Mouse (Mus musculus): Measurements from ENCODE around the gene Cherp. TPM values are rescaled to one million over a fixed set of nuclear protein-coding genes. Genes with fewer than 3 reads are reported as not detected.

Gene Cherp
- total and polyA plus RNA-seq, 3 experiments = 21.1 to 106 (median 78.0) TPM

DNA sequence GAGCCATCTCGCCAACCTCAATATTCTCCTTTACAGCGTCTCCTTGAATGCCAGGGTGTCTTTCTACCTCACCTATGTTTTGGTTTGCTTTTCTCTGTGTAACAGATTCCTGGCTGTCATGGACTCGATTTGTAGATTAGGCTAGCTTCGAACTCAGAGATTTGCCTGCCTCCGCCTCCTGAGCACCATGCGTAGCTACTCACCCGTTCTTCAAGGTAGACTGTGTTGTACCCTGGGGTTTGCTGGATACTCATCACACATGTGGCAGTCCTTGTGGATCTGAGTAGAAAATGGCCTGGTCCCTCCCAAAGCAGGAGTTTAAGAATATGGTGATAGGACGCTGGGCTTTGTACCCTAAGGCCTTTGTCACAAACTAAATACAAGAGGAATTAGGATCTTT is 18.4 kb upstream of the Cherp start:
- DNase-seq (ENCODE audit: low read depth, low spot score) = peak; percentile 54
- Histone ChIP-seq H3K9ac (ENCODE audit: control insufficient read depth, low read depth, low read length, poor library complexity, severe bottlenecking) (peak overlapping the region; percentile 68), H3K36me3 (ENCODE audit: control insufficient read depth in 1 of 2, insufficient read depth in 2 of 2, low read length in 2 of 2) (peaks cover 4 to 7% of the 10 kb centered on the region in 2 experiments; a peak in 3 of 4 replicates), H3K4me1 (ENCODE audit: control insufficient read depth in 1 of 2, insufficient read depth in 2 of 2, low read length in 2 of 2) (peaks cover 0 to 12% of the 10 kb centered on the region in 2 experiments; a peak in 1 of 4 replicates), H3K79me2 (ENCODE audit: control insufficient read depth, insufficient read depth, low read length, poor library complexity) (peaks cover 20% of the 10 kb centered on the region), H3K9me3 (replicated peaks; ENCODE audit: insufficient read depth, low read length) (no peaks in the 10 kb centered on the region), H3K27me3 (ENCODE audit: control insufficient read depth in 1 of 2, insufficient read depth in 2 of 2, low read length in 2 of 2) (no peaks in the 10 kb centered on the region), H3K27ac (ENCODE audit: control insufficient read depth, low read depth, low read length) (peak overlapping the region; percentile 72), H3K4me3 (ENCODE audit: control insufficient read depth in 1 of 2, insufficient read depth in 1 of 2, low read depth in 2 of 2, low read length in 2 of 2) (peak overlapping the region; percentile 70 to 71)
- no peak for TF ChIP-seq GATA1 (IDR thresholded peaks at IDR 0.05; ENCODE audit: low read depth, low read length)
- TF ChIP-seq TCF12 (IDR thresholded peaks at IDR 0.05; ENCODE audit: low read depth, low read length) = no peak
- no peak for TF ChIP-seq TAL1 (IDR thresholded peaks at IDR 0.05; ENCODE audit: low read length)
- TF ChIP-seq SIN3A (IDR thresholded peaks at IDR 0.05; ENCODE audit: low read length) = no peak
- no peak for TF ChIP-seq GABPA (IDR thresholded peaks at IDR 0.05; ENCODE audit: low read depth, low read length)
- no peak for TF ChIP-seq RCOR1 (IDR thresholded peaks at IDR 0.05; ENCODE audit: low read depth, low read length)
- TF ChIP-seq POLR2A (IDR thresholded peaks at IDR 0.05; ENCODE audit: control insufficient read depth in 1 of 2, insufficient read depth in 1 of 2, low read depth in 1 of 2, low read length in 2 of 2, poor library complexity in 1 of 2) = no peak
- no peak for TF ChIP-seq EP300 (IDR thresholded peaks at IDR 0.05; ENCODE audit: low read depth in 1 of 2, low read length in 2 of 2)
- no peak for TF ChIP-seq ZC3H11A (IDR thresholded peaks at IDR 0.05; ENCODE audit: low read depth, low read length)
- TF ChIP-seq MYB (IDR thresholded peaks at IDR 0.05; ENCODE audit: low read depth, low read length) = no peak
- TF ChIP-seq HCFC1 (IDR thresholded peaks at IDR 0.05; ENCODE audit: low read depth, low read length) = no peak

DNA sequence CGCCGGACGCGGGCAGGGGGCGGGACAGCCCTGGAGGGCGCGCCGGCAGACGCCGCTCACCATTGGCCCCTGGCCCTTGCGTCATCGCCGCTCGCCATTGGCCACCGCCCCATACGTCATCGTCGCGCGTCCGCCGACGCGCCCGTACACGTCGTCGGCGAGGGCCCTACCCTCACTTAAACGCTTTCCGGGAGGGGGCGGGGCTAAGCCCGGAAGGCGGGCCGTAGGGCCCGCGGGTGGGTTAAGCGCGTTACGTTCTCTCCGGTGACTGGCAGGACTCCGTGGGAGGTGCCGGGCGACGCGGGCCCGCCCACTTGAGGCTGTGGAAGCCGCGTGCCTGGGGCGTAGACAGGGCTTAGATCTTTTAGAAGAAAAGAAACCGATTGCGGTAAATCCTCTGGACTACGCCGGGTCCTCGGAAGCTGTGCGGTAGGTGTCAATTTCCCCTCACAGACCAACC is 17.6 kb upstream of the Cherp start:
- Histone ChIP-seq H3K27ac (ENCODE audit: control insufficient read depth, low read depth, low read length) (peak overlapping the region; percentile 72), H3K9me3 (replicated peaks; ENCODE audit: insufficient read depth, low read length) (no peaks in the 10 kb centered on the region), H3K79me2 (ENCODE audit: control insufficient read depth, insufficient read depth, low read length, poor library complexity) (peaks cover 20% of the 10 kb centered on the region), H3K9ac (ENCODE audit: control insufficient read depth, low read depth, low read length, poor library complexity, severe bottlenecking) (peak overlapping the region; percentile 68), H3K4me1 (ENCODE audit: control insufficient read depth in 1 of 2, insufficient read depth in 2 of 2, low read length in 2 of 2) (peaks cover 0 to 12% of the 10 kb centered on the region in 2 experiments; a peak in 1 of 4 replicates), H3K4me3 (ENCODE audit: control insufficient read depth in 1 of 2, insufficient read depth in 1 of 2, low read depth in 2 of 2, low read length in 2 of 2) (peak overlapping the region; percentile 70 to 71), H3K36me3 (ENCODE audit: control insufficient read depth in 1 of 2, insufficient read depth in 2 of 2, low read length in 2 of 2) (peaks cover 3 to 7% of the 10 kb centered on the region in 2 experiments; a peak in 3 of 4 replicates), H3K27me3 (ENCODE audit: control insufficient read depth in 1 of 2, insufficient read depth in 2 of 2, low read length in 2 of 2) (no peaks in the 10 kb centered on the region)
- DNase-seq (ENCODE audit: low read depth, low spot score) = peak; percentile 99
- TF ChIP-seq TCF12 (IDR thresholded peaks at IDR 0.05; ENCODE audit: low read depth, low read length) (no peak), GATA1 (IDR thresholded peaks at IDR 0.05; ENCODE audit: low read depth, low read length) (no peak), EP300 (IDR thresholded peaks at IDR 0.05; ENCODE audit: low read depth in 1 of 2, low read length in 2 of 2) (no peak), USF1 (IDR thresholded peaks at IDR 0.05; ENCODE audit: low read depth, low read length) (no peak), RCOR1 (IDR thresholded peaks at IDR 0.05; ENCODE audit: low read depth, low read length) (no peak), CHD1 (IDR thresholded peaks at IDR 0.05; ENCODE audit: low read depth, low read length) (no peak), SMC3 (IDR thresholded peaks at IDR 0.05; ENCODE audit: low read depth, low read length) (no peak), E2F4 (IDR thresholded peaks at IDR 0.05; ENCODE audit: borderline replicate concordance, low read depth, low read length) (peak; percentile 48; the same call in 1 of the 2 replicates), KAT2A (conservative IDR thresholded peaks at IDR 0.05; ENCODE audit: low read depth, low read length) (no peak; the same call in 1 of the 2 replicates), BHLHE40 (IDR thresholded peaks at IDR 0.05; ENCODE audit: borderline replicate concordance, low read depth, low read length) (no peak), ZKSCAN1 (IDR thresholded peaks at IDR 0.05; ENCODE audit: low read depth, low read length) (no peak), NRF1 (IDR thresholded peaks at IDR 0.05; ENCODE audit: insufficient read depth, low read depth, low read length, poor library complexity, severe bottlenecking) (0 out of 2 replicates have a peak, but pooled peaks have one; percentile 38), MEF2A (IDR thresholded peaks at IDR 0.05; ENCODE audit: extremely low read depth, insufficient replicate concordance, low read depth, low read length, poor library complexity, severe bottlenecking) (no peak), NELFE (IDR thresholded peaks at IDR 0.05; ENCODE audit: low read depth, low read length) (peak; percentile 66), TAL1 (IDR thresholded peaks at IDR 0.05; ENCODE audit: low read length) (no peak), CHD2 (IDR thresholded peaks at IDR 0.05; ENCODE audit: low read length) (no peak), HCFC1 (IDR thresholded peaks at IDR 0.05; ENCODE audit: low read depth, low read length) (peak; percentile 96), TBP (IDR thresholded peaks at IDR 0.05; ENCODE audit: low read depth, low read length) (no peak), POLR2A (IDR thresholded peaks at IDR 0.05; ENCODE audit: control insufficient read depth in 1 of 2, insufficient read depth in 1 of 2, low read depth in 1 of 2, low read length in 2 of 2, poor library complexity in 1 of 2) (peak in 1 of 2 experiments; percentile 75; a peak in 2 of 4 replicates), MYC (IDR thresholded peaks at IDR 0.05; ENCODE audit: low read depth, low read length) (0 out of 2 replicates have a peak, but pooled peaks have one; percentile 39), UBTF (IDR thresholded peaks at IDR 0.05; ENCODE audit: borderline replicate concordance, insufficient read depth, low read depth, low read length) (no peak), ZMIZ1 (IDR thresholded peaks at IDR 0.05; ENCODE audit: low read depth, low read length) (no peak; the same call in 1 of the 2 replicates), USF2 (IDR thresholded peaks at IDR 0.05; ENCODE audit: borderline replicate concordance in 1 of 2, insufficient read depth in 1 of 2, low read depth in 1 of 2, low read length in 2 of 2) (no peak), MAZ (IDR thresholded peaks at IDR 0.05; ENCODE audit: low read depth, low read length) (peak; percentile 44; the same call in 1 of the 2 replicates), RAD21 (IDR thresholded peaks at IDR 0.05; ENCODE audit: low read depth, low read length) (no peak)

Data from MEL (cell line).